Mouse (Mus musculus) midbrain, embryonic 10.5 days (tissue): ENCODE results near the gene Hist1h2ba. TPM values are rescaled to one million over a fixed set of nuclear protein-coding genes. Genes with fewer than 3 reads are reported as not detected.
A peak's percentile ranks its signal among the peaks of the same experiment; 100 is the strongest.

Experiments
- DNase-seq: peaks from one replicate; pipeline ENCODE4 v3.0.0-alpha.2; 2017; ENCODE audit warnings: low spot score
- H3K27ac ChIP-seq: fragments of 300-500 bp; sonication (generic); replicated peaks from 2 replicates; pipeline ENCODE4 v1.5.1; 2016; ENCODE audit warnings: mild to moderate bottlenecking
- H3K27me3 ChIP-seq: fragments of 300-500 bp; sonication (generic); 2 replicates; pipeline ENCODE4 v1.6.1; 2016; ENCODE audit warnings: low read depth, mild to moderate bottlenecking; ENCODE audit not compliant: poor library complexity, severe bottlenecking
- H3K36me3 ChIP-seq: fragments of 300-500 bp; sonication (generic); 2 replicates; pipeline ENCODE4 v1.6.1; 2016; ENCODE audit warnings: mild to moderate bottlenecking, moderate library complexity
- H3K4me1 ChIP-seq: fragments of 300-500 bp; sonication (generic); 2 replicates; pipeline ENCODE4 v1.6.1; 2016
- H3K4me3 ChIP-seq: fragments of 300-500 bp; sonication (generic); 2 replicates; pipeline ENCODE4 v1.5.1; 2016; ENCODE audit warnings: mild to moderate bottlenecking, moderate library complexity
- H3K9me3 ChIP-seq: fragments of 300-500 bp; sonication (generic); replicated peaks from 2 replicates; pipeline ENCODE4 v1.6.1; 2016; ENCODE audit warnings: mild to moderate bottlenecking
- WGBS: fragments of 180-500 bp; shearing (Covaris S2); methylation state at CpG from one replicate; pipeline ENCODE4 v1.1.7; 2016; 5-methylcytosine and 5-hydroxymethylcytosine counted together
- polyA plus RNA-seq: library from polyadenylated mRNA; unstranded; fragments of >200 nt; fragmentation: Nextera tagmentation; extraction: Ambion mirVana; gene quantifications from 2 replicates; pipeline ENCODE4 v1.2.1, GENCODE M21; 2016

Gene Hist1h2ba
- polyA plus RNA-seq = not detected in 2 replicates

GRCm38 (mm10) chr13:23933421-23934210 lies at the start of gene Hist1h2ba:
Gene Hist1h2ba, minus strand, starts transcription at chr13:23934156.
- H3K4me3 ChIP-seq = no peak within 1 kb of the TSS
- H3K9me3 ChIP-seq = peaks cover 8% of the 10 kb centered on the region
- no peaks in the 10 kb centered on the region for H3K36me3 ChIP-seq
- no peak within 1 kb of the TSS for H3K27ac ChIP-seq
- H3K27me3 ChIP-seq = no peaks in the 10 kb centered on the region
- WGBS = 93% methylated on average over 39 of the region's 39 CpGs
- H3K4me1 ChIP-seq = no peaks in the 10 kb centered on the region
- no peak for DNase-seq

- Histone ChIP-seq H3K9me3 (no peaks in the 10 kb centered on the region), H3K4me3 (no peak overlapping the region), H3K4me1 (no peaks in the 10 kb centered on the region), H3K36me3 (no peaks in the 10 kb centered on the region), H3K27ac (no peak overlapping the region), H3K27me3 (no peaks in the 10 kb centered on the region)
- DNase-seq = no peak
- 73% methylated on average over 5 of the region's 5 CpGs for WGBS
Measured at GRCm38 (mm10) chr13:23972271-23972670, 38.3 kb upstream of the Hist1h2ba start.

- Histone ChIP-seq H3K9me3 (no peaks in the 10 kb centered on the region), H3K4me1 (no peaks in the 10 kb centered on the region), H3K27ac (no peak overlapping the region), H3K4me3 (no peak overlapping the region), H3K36me3 (no peaks in the 10 kb centered on the region), H3K27me3 (no peaks in the 10 kb centered on the region)
- no peak for DNase-seq
- 67% methylated on average over 2 of the region's 2 CpGs for WGBS
Measured at GRCm38 (mm10) chr13:23971870-23972269, 37.9 kb upstream of the Hist1h2ba start.

DNA sequence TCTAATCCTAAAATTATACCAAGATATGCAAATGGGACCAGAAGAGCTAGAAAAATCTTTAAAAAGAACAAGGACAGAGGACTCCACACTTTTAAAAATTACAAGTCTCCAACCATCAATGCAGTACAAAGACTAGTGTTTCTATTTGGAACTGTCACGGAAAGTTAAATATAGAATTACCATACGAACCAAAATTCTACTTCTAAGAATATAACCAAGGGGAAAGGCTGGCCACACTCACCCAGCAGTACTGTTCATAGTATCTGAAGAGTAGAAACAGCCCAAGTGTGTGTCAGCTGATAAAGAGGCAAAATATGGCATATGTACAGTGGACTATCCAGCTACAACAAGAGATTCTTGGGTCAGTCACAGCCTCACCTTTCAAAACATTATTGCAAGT lies 31.0 kb upstream of the Hist1h2ba start:
- DNase-seq = no peak
- Histone ChIP-seq H3K4me3 (no peak overlapping the region), H3K27ac (no peak overlapping the region), H3K4me1 (no peaks in the 10 kb centered on the region), H3K27me3 (no peaks in the 10 kb centered on the region), H3K36me3 (no peaks in the 10 kb centered on the region), H3K9me3 (no peaks in the 10 kb centered on the region)
- WGBS = 87% methylated on average over 2 of the region's 2 CpGs

- Histone ChIP-seq H3K4me3 (no peak overlapping the region), H3K9me3 (no peaks in the 10 kb centered on the region), H3K4me1 (peaks cover 18% of the 10 kb centered on the region), H3K27ac (no peak overlapping the region), H3K27me3 (no peaks in the 10 kb centered on the region), H3K36me3 (no peaks in the 10 kb centered on the region)
- 23% methylated on average over 2 of the region's 2 CpGs for WGBS
- DNase-seq = no peak
Measured at GRCm38 (mm10) chr13:23959776-23960175, 25.8 kb upstream of the Hist1h2ba start.

DNA sequence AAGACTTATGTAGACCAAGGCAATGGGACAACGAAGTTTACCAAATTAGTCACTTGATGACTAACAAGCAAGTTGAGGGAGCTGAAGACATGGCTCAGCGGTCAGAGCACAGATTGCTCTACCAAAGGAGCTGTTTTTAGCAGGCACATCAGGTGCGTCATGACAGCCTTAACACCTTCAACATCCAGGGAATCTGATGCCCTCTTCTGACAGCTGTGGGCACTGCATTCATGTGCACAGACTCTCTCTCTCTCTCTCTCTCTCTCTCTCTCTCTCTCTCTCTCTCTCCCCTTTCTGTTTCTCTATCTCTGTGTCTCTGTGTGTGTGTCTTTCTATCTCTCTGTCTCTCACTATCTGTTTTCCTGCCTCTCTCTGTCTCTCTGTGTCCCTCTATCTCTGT lies 17.0 kb upstream of the Hist1h2ba start:
- WGBS = 82% methylated on average over 3 of the region's 3 CpGs
- H3K27me3 ChIP-seq = no peaks in the 10 kb centered on the region

GRCm38 (mm10) chr13:23949484-23950246 lies 15.7 kb upstream of the Hist1h2ba start:
- no peak overlapping the region for H3K27ac ChIP-seq
- no peak overlapping the region for H3K4me3 ChIP-seq
- no peaks in the 10 kb centered on the region for H3K27me3 ChIP-seq
- no peaks in the 10 kb centered on the region for H3K36me3 ChIP-seq
- H3K9me3 ChIP-seq = no peaks in the 10 kb centered on the region
- 57% methylated on average over 14 of the region's 14 CpGs for WGBS
- peak; percentile 51 for DNase-seq
- peaks cover 24% of the 10 kb centered on the region for H3K4me1 ChIP-seq

More for the DNA sequence above, 17.0 kb upstream of the Hist1h2ba start:
- Histone ChIP-seq H3K4me1 (peaks cover 24% of the 10 kb centered on the region), H3K9me3 (no peaks in the 10 kb centered on the region), H3K27ac (no peak overlapping the region), H3K36me3 (no peaks in the 10 kb centered on the region), H3K4me3 (no peak overlapping the region)
- DNase-seq = no peak

- WGBS = 70% methylated on average over 2 of the region's 2 CpGs
- no peaks in the 10 kb centered on the region for H3K27me3 ChIP-seq
- H3K27ac ChIP-seq = no peak overlapping the region
- H3K4me3 ChIP-seq = no peak overlapping the region
- no peaks in the 10 kb centered on the region for H3K36me3 ChIP-seq
- peaks cover 24% of the 10 kb centered on the region for H3K4me1 ChIP-seq
- DNase-seq = no peak
- no peaks in the 10 kb centered on the region for H3K9me3 ChIP-seq
Measured at GRCm38 (mm10) chr13:23946254-23946653, 12.3 kb upstream of the Hist1h2ba start.

- no peak for DNase-seq
- Histone ChIP-seq H3K4me3 (no peak overlapping the region), H3K27me3 (no peaks in the 10 kb centered on the region), H3K36me3 (no peaks in the 10 kb centered on the region), H3K4me1 (peaks cover 8% of the 10 kb centered on the region), H3K27ac (no peak overlapping the region), H3K9me3 (no peaks in the 10 kb centered on the region)
- 57% methylated on average over 2 of the region's 2 CpGs for WGBS
Measured at GRCm38 (mm10) chr13:23942861-23943260, 8.9 kb upstream of the Hist1h2ba start.

GRCm38 (mm10) chr13:23940291-23940690 lies 6.3 kb upstream of the Hist1h2ba start:
- Histone ChIP-seq H3K4me1 (no peaks in the 10 kb centered on the region), H3K36me3 (no peaks in the 10 kb centered on the region)
- WGBS = 67% methylated on average over 6 of the region's 6 CpGs

DNA sequence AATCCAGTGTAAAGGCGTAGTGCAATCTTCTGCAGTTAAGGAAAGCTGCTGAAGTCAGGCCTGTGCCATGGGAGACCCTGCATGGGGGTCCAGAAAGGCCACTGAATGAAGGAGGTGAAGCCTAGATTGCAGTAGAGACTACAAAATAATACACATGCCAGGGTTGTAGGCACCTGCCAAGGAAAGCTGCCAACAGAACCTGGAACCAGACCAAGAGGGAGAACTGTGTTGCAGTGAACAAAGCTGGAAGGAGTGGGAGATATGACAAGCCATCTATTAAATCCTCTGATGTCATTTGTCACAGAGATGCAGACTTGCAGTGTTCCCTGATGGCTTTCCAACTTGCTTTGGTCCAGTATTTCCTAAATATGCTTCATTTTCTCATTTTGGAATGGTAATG lies 4.7 kb upstream of the Hist1h2ba start:
- no peak for DNase-seq

More at GRCm38 (mm10) chr13:23940291-23940690, 6.3 kb upstream of the Hist1h2ba start:
- H3K4me3 ChIP-seq = no peak overlapping the region
- H3K27ac ChIP-seq = no peak overlapping the region
- no peaks in the 10 kb centered on the region for H3K27me3 ChIP-seq
- DNase-seq = no peak
- H3K9me3 ChIP-seq = no peaks in the 10 kb centered on the region

GRCm38 (mm10) chr13:23934211-23934520 lies 210 bp upstream of the Hist1h2ba start, which contains the start of gene Hist1h2aa:
Gene Hist1h2aa, plus strand, starts transcription at chr13:23934462.
- Histone ChIP-seq H3K4me3 (no peak within 1 kb of the TSS), H3K9me3 (peaks cover 8% of the 10 kb centered on the region), H3K36me3 (no peaks in the 10 kb centered on the region), H3K27ac (no peak within 1 kb of the TSS), H3K4me1 (no peaks in the 10 kb centered on the region), H3K27me3 (no peaks in the 10 kb centered on the region)
- 89% methylated on average over 10 of the region's 10 CpGs for WGBS
- DNase-seq = no peak

More for the DNA sequence above, 4.7 kb upstream of the Hist1h2ba start:
- Histone ChIP-seq H3K27me3 (no peaks in the 10 kb centered on the region), H3K4me3 (no peak overlapping the region), H3K36me3 (no peaks in the 10 kb centered on the region), H3K9me3 (peaks cover 8% of the 10 kb centered on the region), H3K27ac (no peak overlapping the region), H3K4me1 (no peaks in the 10 kb centered on the region)
- WGBS = 84% methylated on average over 1 of the region's 1 CpGs

DNA sequence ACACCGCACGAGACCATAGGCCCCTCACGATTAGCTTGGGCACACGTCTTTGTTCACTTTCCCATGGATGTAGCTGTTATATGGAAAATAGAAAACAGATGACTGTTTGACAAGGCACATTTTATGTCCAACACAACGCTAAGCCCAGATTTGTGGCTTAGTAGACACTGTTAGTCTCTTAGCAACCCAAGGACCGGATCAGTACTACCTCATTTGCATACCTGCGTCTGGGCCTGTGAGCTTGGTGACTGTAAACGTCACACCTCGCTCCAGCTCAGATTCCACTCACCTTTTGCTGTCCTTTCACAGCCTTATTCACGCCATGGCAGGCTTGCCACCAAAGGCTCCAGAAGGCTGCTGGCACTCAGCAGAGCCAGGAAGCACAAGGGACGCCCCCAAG lies 3.1 kb downstream of the Hist1h2ba start:
- 77% methylated on average over 11 of the region's 11 CpGs for WGBS
- Histone ChIP-seq H3K4me3 (no peak overlapping the region), H3K36me3 (no peaks in the 10 kb centered on the region), H3K27ac (no peak overlapping the region), H3K4me1 (peaks cover 5% of the 10 kb centered on the region; the same call in 1 of the 2 replicates), H3K27me3 (no peaks in the 10 kb centered on the region), H3K9me3 (peaks cover 8% of the 10 kb centered on the region)
- DNase-seq = no peak
